Mouse (Mus musculus): ENCODE results near the gene Olfr266. TPM values are rescaled to one million over a fixed set of nuclear protein-coding genes. Genes with fewer than 3 reads are reported as not detected.

The Olfr266 gene
- polyA plus RNA-seq, 1 experiment from 2014 or later, result not detected

DNA sequence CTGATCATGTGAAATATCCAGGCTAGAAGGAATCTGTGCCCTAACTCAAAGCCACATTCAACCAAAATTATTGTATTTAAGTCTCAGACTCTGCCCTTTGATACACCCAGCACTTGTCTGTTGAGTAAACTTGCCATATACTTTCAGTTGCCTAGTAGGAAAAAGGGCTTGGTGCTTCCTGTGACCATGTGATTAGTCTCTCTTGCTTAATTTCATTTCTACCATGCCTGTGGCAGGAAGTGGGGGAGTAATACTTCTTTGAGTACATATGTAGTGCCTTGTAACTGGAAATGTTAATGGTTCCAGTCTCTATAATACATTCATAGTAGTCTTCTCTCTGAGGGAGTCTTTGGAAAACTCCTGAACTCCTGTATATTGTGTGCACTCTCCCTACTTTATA lies 38.1 kb downstream of the Olfr266 start:
- Histone ChIP-seq H3K9me3 (ENCODE audit: control insufficient read depth, low read length) (0 out of 2 replicates have a peak, but pooled peaks cover 3% of the 10 kb centered on the region), H3K9ac (no peak overlapping the region), H3K36me3 (replicated peaks; ENCODE audit: control insufficient read depth, insufficient read depth) (no peaks in the 10 kb centered on the region), H3K4me1 (replicated peaks; ENCODE audit: control insufficient read depth, insufficient read depth, low read length) (no peaks in the 10 kb centered on the region), H3K4me3 (replicated peaks; ENCODE audit: low read length) (no peak overlapping the region), H3K27ac (no peak overlapping the region), H3K27me3 (ENCODE audit: control insufficient read depth, insufficient read depth, low read length) (no peaks in the 10 kb centered on the region), H3K4me2 (replicated peaks) (no peak overlapping the region)
- ATAC-seq (ENCODE audit: low FRiP score) (no peak), DNase-seq (ENCODE audit: low spot score) (no peak)

GRCm38 (mm10) chr3:106785130-106785529 lies 41.0 kb downstream of the Olfr266 start:
- H3K4me3 ChIP-seq (replicated peaks; ENCODE audit: low read length), result no peak overlapping the region
- H3K27me3 ChIP-seq (ENCODE audit: control insufficient read depth, insufficient read depth, low read length), result no peaks in the 10 kb centered on the region
- no peak overlapping the region for H3K4me2 ChIP-seq (replicated peaks)
- no peak overlapping the region for H3K9ac ChIP-seq
- no peaks in the 10 kb centered on the region for H3K36me3 ChIP-seq (replicated peaks; ENCODE audit: control insufficient read depth, insufficient read depth)
- DNase-seq (ENCODE audit: low spot score) (no peak), ATAC-seq (ENCODE audit: low FRiP score) (no peak)
- H3K4me1 ChIP-seq (replicated peaks; ENCODE audit: control insufficient read depth, insufficient read depth, low read length), result no peaks in the 10 kb centered on the region
- WGBS, result 95% methylated on average over 3 of the region's 3 CpGs
- 0 out of 2 replicates have a peak, but pooled peaks cover 3% of the 10 kb centered on the region for H3K9me3 ChIP-seq (ENCODE audit: control insufficient read depth, low read length)
- no peak overlapping the region for H3K27ac ChIP-seq

GRCm38 (mm10) chr3:106771834-106772233 lies 54.3 kb downstream of the Olfr266 start:
- no peaks in the 10 kb centered on the region for H3K9me3 ChIP-seq (ENCODE audit: control insufficient read depth, low read length)
- H3K4me1 ChIP-seq (replicated peaks; ENCODE audit: control insufficient read depth, insufficient read depth, low read length), result no peaks in the 10 kb centered on the region
- H3K9ac ChIP-seq, result no peak overlapping the region
- DNase-seq (ENCODE audit: low spot score), result no peak
- H3K4me3 ChIP-seq (replicated peaks; ENCODE audit: low read length), result no peak overlapping the region
- H3K27ac ChIP-seq, result no peak overlapping the region
- no peak overlapping the region for H3K4me2 ChIP-seq (replicated peaks)
- ATAC-seq (ENCODE audit: low FRiP score), result no peak
- H3K36me3 ChIP-seq (replicated peaks; ENCODE audit: control insufficient read depth, insufficient read depth), result no peaks in the 10 kb centered on the region
- WGBS, result 86% methylated on average over 1 of the region's 1 CpGs
- H3K27me3 ChIP-seq (ENCODE audit: control insufficient read depth, insufficient read depth, low read length), result no peaks in the 10 kb centered on the region

Other genes with a start within 250 kb of the Olfr266 start
- 18.8 and 19.4 TPM in 2 replicates for gene Lrif1, start 141.3 kb downstream of the Olfr266 start, polyA plus RNA-seq (2014; fragmentation: Nextera tagmentation; extraction: Ambion mirVana)
- gene Cd53, start 36.1 kb downstream of the Olfr266 start, polyA plus RNA-seq (2014; fragmentation: Nextera tagmentation; extraction: Ambion mirVana), result 4.8 and 5.2 TPM in 2 replicates
- gene Kcna3, start 209.9 kb upstream of the Olfr266 start, polyA plus RNA-seq (2014; fragmentation: Nextera tagmentation; extraction: Ambion mirVana), result 10.9 and 14.8 TPM in 2 replicates